Mouse (Mus musculus) stomach, postnatal 0 days (tissue): ENCODE measurements around the gene Trappc10. TPM values are rescaled to one million over a fixed set of nuclear protein-coding genes. Genes with fewer than 3 reads are reported as not detected.
A peak's percentile ranks its signal among the peaks of the same experiment; 100 is the strongest.

Experiments used
- ATAC-seq: fragments of 200-750 bp; cut with Nextera tagmentation; 2 replicates; pipeline ENCODE4 v1.8.0; 2017; ENCODE audit not compliant: low FRiP score, low TSS enrichment
- DNase-seq: peaks from one replicate; pipeline ENCODE4 v3.0.0-alpha.2; 2016; ENCODE audit warnings: low spot score
- H3K27ac ChIP-seq: fragments of 300-500 bp; sonication (generic); replicated peaks from 2 replicates; pipeline ENCODE4 v1.5.1; 2014; ENCODE audit warnings: mild to moderate bottlenecking, control low read depth
- H3K27me3 ChIP-seq: fragments of 300-500 bp; sonication (generic); 2 replicates; pipeline ENCODE4 v1.6.1; 2014; ENCODE audit warnings: low read length; ENCODE audit not compliant: control insufficient read depth, insufficient read depth
- H3K36me3 ChIP-seq: fragments of 300-500 bp; sonication (generic); 2 replicates; pipeline ENCODE4 v1.6.1; 2014; ENCODE audit warnings: low read length, mixed read lengths; ENCODE audit not compliant: control insufficient read depth, insufficient read depth
- H3K4me1 ChIP-seq: fragments of 300-500 bp; sonication (generic); replicated peaks from 2 replicates; pipeline ENCODE4 v1.6.1; 2014; ENCODE audit warnings: antibody characterized with exemption; ENCODE audit not compliant: control insufficient read depth, insufficient read depth
- H3K4me2 ChIP-seq: fragments of 300-500 bp; sonication (generic); replicated peaks from 2 replicates; pipeline ENCODE4 v1.6.1; 2014; ENCODE audit warnings: low read depth, mild to moderate bottlenecking, control low read depth, moderate library complexity
- H3K4me3 ChIP-seq: fragments of 300-500 bp; sonication (generic); 2 replicates; pipeline ENCODE4 v1.5.1; 2014; ENCODE audit warnings: low read depth, low read length, control low read depth
- H3K9ac ChIP-seq: fragments of 300-500 bp; sonication (generic); 2 replicates; pipeline ENCODE4 v1.6.1; 2014; ENCODE audit warnings: mild to moderate bottlenecking, low read length, control low read depth, mixed read lengths
- H3K9me3 ChIP-seq: fragments of 300-500 bp; sonication (generic); 2 replicates; pipeline ENCODE4 v1.6.1; 2016; ENCODE audit warnings: low read length; ENCODE audit not compliant: control insufficient read depth
- CTCF ChIP-seq: IDR thresholded peaks from 2 replicates; pipeline ENCODE4 v1.5.1; 2016; ENCODE audit warnings: antibody characterized with exemption, low read depth, mild to moderate bottlenecking, moderate library complexity
- EP300 ChIP-seq: optimal IDR thresholded peaks from 2 replicates; pipeline ENCODE3; 2016; ENCODE audit warnings: antibody characterized with exemption
- WGBS: fragments of 180-500 bp; shearing (Covaris S2); extraction: QIAGEN DNeasy Blood & Tissue Kit; methylation state at CpG from one replicate; pipeline ENCODE4 v1.1.7; 2014; 5-methylcytosine and 5-hydroxymethylcytosine counted together
- polyA plus RNA-seq: library from polyadenylated mRNA; unstranded; fragments of >200 nt; fragmentation: Nextera tagmentation; extraction: Ambion mirVana; gene quantifications from 2 replicates; pipeline ENCODE4 v1.2.1, GENCODE M21; 2015

Gene Trappc10
- polyA plus RNA-seq, 1 experiment from 2014 or later, result 17.8 TPM

GRCm38 (mm10) chr10:78185381-78185725, 59.1 kb downstream of the Trappc10 start:
- WGBS, result 12% methylated on average over 9 of the region's 9 CpGs
- Histone ChIP-seq H3K4me1 (peaks cover 6% of the 10 kb centered on the region; the same call in 1 of the 2 replicates), H3K27me3 (no peaks in the 10 kb centered on the region), H3K4me3 (peak overlapping the region; percentile 73), H3K36me3 (peaks cover 17% of the 10 kb centered on the region; the same call in 1 of the 2 replicates), H3K9me3 (no peaks in the 10 kb centered on the region), H3K4me2 (peak overlapping the region; percentile 97), H3K27ac (peak overlapping the region; percentile 53), H3K9ac (peak overlapping the region; percentile 48)
- ATAC-seq (no peak; the same call in 1 of the 2 replicates), DNase-seq (no peak)
- TF ChIP-seq EP300 (no peak), CTCF (no peak)

DNA sequence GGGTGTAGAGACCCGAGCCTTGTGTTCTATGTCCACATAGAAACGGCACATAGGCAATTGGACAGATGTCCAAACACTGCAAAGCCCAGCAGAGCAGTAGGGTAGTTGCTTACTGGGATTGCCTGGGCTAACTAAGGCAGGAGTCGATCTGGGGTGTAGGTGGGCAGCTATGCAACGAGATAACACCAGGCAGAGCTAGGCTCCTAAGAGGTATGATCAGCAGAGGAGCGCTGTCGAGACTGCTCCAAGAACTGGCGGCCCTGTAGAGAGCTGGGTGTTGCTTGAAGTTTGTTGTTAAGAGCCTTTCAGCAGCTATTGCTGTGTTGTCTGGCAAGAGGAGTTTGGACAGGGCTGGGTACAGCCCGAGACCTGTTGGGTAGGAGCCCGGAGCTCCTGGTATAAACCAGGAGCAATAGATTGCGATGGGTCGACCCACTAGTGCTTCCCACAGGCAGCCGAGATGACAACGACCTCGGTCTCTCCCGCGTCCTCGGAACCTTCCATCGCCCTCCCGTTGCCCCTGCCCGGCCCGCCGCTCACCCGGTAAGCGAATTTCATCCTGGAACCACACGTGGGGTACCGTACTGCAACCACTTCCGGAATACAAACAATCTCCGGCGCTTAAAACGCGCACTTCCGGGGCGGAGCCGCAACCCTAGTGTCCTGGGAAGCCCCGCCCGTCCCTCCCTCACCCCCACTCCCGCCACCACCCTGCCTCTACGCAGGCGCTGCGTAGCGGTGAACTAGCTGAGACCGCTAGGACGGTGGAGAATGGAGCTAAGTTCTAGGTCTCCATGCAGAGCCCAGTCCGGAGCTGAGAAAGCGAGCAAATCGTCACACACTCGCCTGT, 59.7 kb downstream of the Trappc10 start, which contains the start of gene Pwp2:
TSS of gene Pwp2 (minus strand) at position 619 of the 850 bp plus-strand sequence.
- Histone ChIP-seq H3K9me3 (no peaks in the 10 kb centered on the region), H3K36me3 (peaks cover 18% of the 10 kb centered on the region; the same call in 1 of the 2 replicates), H3K4me1 (peaks cover 6% of the 10 kb centered on the region; the same call in 1 of the 2 replicates), H3K4me3 (peak within 1 kb of the TSS; percentile 73), H3K27me3 (no peaks in the 10 kb centered on the region), H3K4me2 (peak within 1 kb of the TSS; percentile 97), H3K27ac (peak within 1 kb of the TSS; percentile 53), H3K9ac (peak within 1 kb of the TSS; percentile 74)
- TF ChIP-seq EP300 (no peak), CTCF (peak; percentile 27; the same call in 1 of the 2 replicates)
- WGBS, result 2% methylated on average over 47 of the region's 47 CpGs
- peak; percentile 94 for ATAC-seq
- DNase-seq, result peak; percentile 95

DNA sequence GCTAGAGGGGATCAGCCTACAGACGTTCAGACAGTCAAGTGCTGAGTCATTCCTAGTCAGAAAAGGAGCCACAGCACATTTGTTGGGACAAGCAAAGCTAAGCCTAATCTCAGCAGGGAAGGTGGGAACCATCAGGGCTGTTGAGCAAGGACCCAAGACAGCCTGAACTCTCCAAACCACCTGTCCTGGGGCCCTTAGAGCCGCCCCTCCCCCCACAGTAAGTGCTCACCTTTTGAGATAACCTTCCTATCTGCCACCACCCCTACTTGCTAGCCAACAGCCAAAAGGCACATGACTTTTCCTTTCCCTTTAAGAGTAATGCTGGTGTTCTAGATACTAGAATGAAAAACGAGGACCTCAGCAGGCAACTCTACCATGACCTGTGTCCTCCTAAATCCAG, 60.9 kb downstream of the Trappc10 start:
- H3K4me1 ChIP-seq, result peaks cover 6% of the 10 kb centered on the region; the same call in 1 of the 2 replicates
- no peaks in the 10 kb centered on the region for H3K27me3 ChIP-seq
- no peaks in the 10 kb centered on the region for H3K9me3 ChIP-seq
- peaks cover 18% of the 10 kb centered on the region for H3K36me3 ChIP-seq
- no peak for TF ChIP-seq EP300
- no peak for TF ChIP-seq CTCF
- no peak for ATAC-seq
- H3K4me2 ChIP-seq, result no peak overlapping the region
- H3K4me3 ChIP-seq, result no peak overlapping the region
- no peak overlapping the region for H3K27ac ChIP-seq
- DNase-seq, result no peak
- WGBS, result 65% methylated on average over 3 of the region's 3 CpGs
- H3K9ac ChIP-seq, result no peak overlapping the region

DNA sequence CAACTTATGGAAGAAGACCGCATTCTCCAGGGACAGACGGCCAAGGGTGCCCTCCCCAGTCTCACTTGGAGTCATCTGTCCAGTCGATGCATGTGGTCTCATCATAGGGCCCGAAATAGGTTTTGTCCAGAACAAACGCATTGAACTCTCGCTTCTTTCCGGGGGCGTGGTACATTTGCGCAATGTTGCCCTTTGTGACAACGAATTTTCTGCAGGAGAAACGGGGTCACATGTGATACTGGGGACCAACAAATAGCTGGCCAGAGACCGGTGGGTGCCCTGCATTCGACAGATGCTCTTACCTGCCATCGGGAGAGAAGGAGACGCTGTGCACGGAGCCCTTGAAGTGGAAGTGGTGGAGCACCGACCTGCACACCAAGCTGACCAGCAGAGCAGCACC, 62.1 kb downstream of the Trappc10 start:
- no peak for TF ChIP-seq EP300
- TF ChIP-seq CTCF, result no peak
- 92% methylated on average over 17 of the region's 17 CpGs for WGBS
- ATAC-seq (no peak), DNase-seq (no peak)
- H3K9ac ChIP-seq, result no peak overlapping the region
- H3K36me3 ChIP-seq, result peaks cover 24% of the 10 kb centered on the region
- peaks cover 6% of the 10 kb centered on the region; the same call in 1 of the 2 replicates for H3K4me1 ChIP-seq
- no peaks in the 10 kb centered on the region for H3K27me3 ChIP-seq
- H3K4me3 ChIP-seq, result no peak overlapping the region
- H3K27ac ChIP-seq, result no peak overlapping the region
- no peaks in the 10 kb centered on the region for H3K9me3 ChIP-seq
- H3K4me2 ChIP-seq, result no peak overlapping the region

- DNase-seq (no peak), ATAC-seq (no peak)
- Histone ChIP-seq H3K27me3 (no peaks in the 10 kb centered on the region), H3K4me3 (no peak overlapping the region), H3K4me1 (no peaks in the 10 kb centered on the region), H3K9ac (no peak overlapping the region), H3K36me3 (peaks cover 35% of the 10 kb centered on the region), H3K4me2 (no peak overlapping the region), H3K9me3 (no peaks in the 10 kb centered on the region), H3K27ac (no peak overlapping the region)
- 94% methylated on average over 5 of the region's 5 CpGs for WGBS
- TF ChIP-seq CTCF (no peak), EP300 (no peak)
Measured at GRCm38 (mm10) chr10:78174474-78174873, 70.0 kb downstream of the Trappc10 start.

- Histone ChIP-seq H3K36me3 (peaks cover 21% of the 10 kb centered on the region), H3K27ac (no peak overlapping the region), H3K9me3 (no peaks in the 10 kb centered on the region), H3K4me3 (no peak overlapping the region), H3K9ac (no peak overlapping the region), H3K4me1 (0 out of 2 replicates have a peak, but pooled peaks cover 3% of the 10 kb centered on the region), H3K4me2 (no peak overlapping the region), H3K27me3 (no peaks in the 10 kb centered on the region)
- 88% methylated on average over 9 of the region's 9 CpGs for WGBS
- DNase-seq, result no peak
- no peak for TF ChIP-seq EP300
- TF ChIP-seq CTCF, result no peak
- ATAC-seq, result no peak
Measured at GRCm38 (mm10) chr10:78171581-78171980, 72.9 kb downstream of the Trappc10 start.
